Mouse (Mus musculus): ENCODE measurements around the gene Nufip2. TPM values are rescaled to one million over a fixed set of nuclear protein-coding genes. Genes with fewer than 3 reads are reported as not detected.

Gene Nufip2
- polyA plus RNA-seq, 1 experiment, result 17.2 TPM

- H3K27ac ChIP-seq (ENCODE audit: insufficient read depth, low read length), result no peak overlapping the region
- H3K4me1 ChIP-seq (ENCODE audit: control insufficient read depth, insufficient read depth, low read length), result no peaks in the 10 kb centered on the region
- no peak overlapping the region for H3K4me3 ChIP-seq (ENCODE audit: insufficient read depth, low read length)
- TF ChIP-seq CTCF (IDR thresholded peaks at IDR 0.05; ENCODE audit: extremely low read depth, insufficient read depth, low read length) (no peak), POLR2A (IDR thresholded peaks at IDR 0.05; ENCODE audit: extremely low read depth, insufficient read depth, low read length) (no peak)
These were observed 13.2 kb upstream of the Nufip2 start for GRCm38 (mm10) chr11:77672746-77673145.

- Histone ChIP-seq H3K4me1 (ENCODE audit: control insufficient read depth, insufficient read depth, low read length) (no peaks in the 10 kb centered on the region), H3K4me3 (ENCODE audit: insufficient read depth, low read length) (no peak overlapping the region), H3K27ac (ENCODE audit: insufficient read depth, low read length) (no peak overlapping the region)
- TF ChIP-seq POLR2A (IDR thresholded peaks at IDR 0.05; ENCODE audit: extremely low read depth, insufficient read depth, low read length) (no peak), CTCF (IDR thresholded peaks at IDR 0.05; ENCODE audit: extremely low read depth, insufficient read depth, low read length) (no peak)
These were observed 12.4 kb upstream of the Nufip2 start for GRCm38 (mm10) chr11:77673428-77673991.

GRCm38 (mm10) chr11:77680018-77680417, 5.9 kb upstream of the Nufip2 start:
- Histone ChIP-seq H3K4me1 (ENCODE audit: control insufficient read depth, insufficient read depth, low read length) (no peaks in the 10 kb centered on the region), H3K27ac (ENCODE audit: insufficient read depth, low read length) (no peak overlapping the region), H3K4me3 (ENCODE audit: insufficient read depth, low read length) (no peak overlapping the region)
- no peak for TF ChIP-seq CTCF (IDR thresholded peaks at IDR 0.05; ENCODE audit: extremely low read depth, insufficient read depth, low read length)
- no peak for TF ChIP-seq POLR2A (IDR thresholded peaks at IDR 0.05; ENCODE audit: extremely low read depth, insufficient read depth, low read length)

- Histone ChIP-seq H3K4me3 (ENCODE audit: insufficient read depth, low read length) (no peak overlapping the region), H3K4me1 (ENCODE audit: control insufficient read depth, insufficient read depth, low read length) (no peaks in the 10 kb centered on the region), H3K27ac (ENCODE audit: insufficient read depth, low read length) (no peak overlapping the region)
- TF ChIP-seq CTCF (IDR thresholded peaks at IDR 0.05; ENCODE audit: extremely low read depth, insufficient read depth, low read length), result no peak
- TF ChIP-seq POLR2A (IDR thresholded peaks at IDR 0.05; ENCODE audit: extremely low read depth, insufficient read depth, low read length), result no peak
These were observed 1.1 kb upstream of the Nufip2 start for GRCm38 (mm10) chr11:77684896-77685295.

GRCm38 (mm10) chr11:77686346-77686840, 438 bp downstream of the Nufip2 start:
- peak overlapping the region; percentile 98 for H3K27ac ChIP-seq (ENCODE audit: insufficient read depth, low read length)
- no peaks in the 10 kb centered on the region for H3K4me1 ChIP-seq (ENCODE audit: control insufficient read depth, insufficient read depth, low read length)
- TF ChIP-seq POLR2A (IDR thresholded peaks at IDR 0.05; ENCODE audit: extremely low read depth, insufficient read depth, low read length) (no peak), CTCF (IDR thresholded peaks at IDR 0.05; ENCODE audit: extremely low read depth, insufficient read depth, low read length) (no peak)
- H3K4me3 ChIP-seq (ENCODE audit: insufficient read depth, low read length), result peak overlapping the region; percentile 62

- Histone ChIP-seq H3K27ac (ENCODE audit: insufficient read depth, low read length) (peak overlapping the region; percentile 98), H3K4me3 (ENCODE audit: insufficient read depth, low read length) (peak overlapping the region; percentile 62), H3K4me1 (ENCODE audit: control insufficient read depth, insufficient read depth, low read length) (no peaks in the 10 kb centered on the region)
- no peak for TF ChIP-seq POLR2A (IDR thresholded peaks at IDR 0.05; ENCODE audit: extremely low read depth, insufficient read depth, low read length)
- TF ChIP-seq CTCF (IDR thresholded peaks at IDR 0.05; ENCODE audit: extremely low read depth, insufficient read depth, low read length), result no peak
These were observed 1.0 kb downstream of the Nufip2 start for GRCm38 (mm10) chr11:77686841-77687540.

GRCm38 (mm10) chr11:77687541-77688131, 1.7 kb downstream of the Nufip2 start:
- TF ChIP-seq POLR2A (IDR thresholded peaks at IDR 0.05; ENCODE audit: extremely low read depth, insufficient read depth, low read length), result no peak
- TF ChIP-seq CTCF (IDR thresholded peaks at IDR 0.05; ENCODE audit: extremely low read depth, insufficient read depth, low read length), result no peak
- no peaks in the 10 kb centered on the region for H3K4me1 ChIP-seq (ENCODE audit: control insufficient read depth, insufficient read depth, low read length)
- H3K4me3 ChIP-seq (ENCODE audit: insufficient read depth, low read length), result peak overlapping the region; percentile 62
- H3K27ac ChIP-seq (ENCODE audit: insufficient read depth, low read length), result peak overlapping the region; percentile 95; the same call in 1 of the 2 replicates

GRCm38 (mm10) chr11:77693026-77693425, 7.1 kb downstream of the Nufip2 start:
- H3K27ac ChIP-seq (ENCODE audit: insufficient read depth, low read length), result no peak overlapping the region
- TF ChIP-seq CTCF (IDR thresholded peaks at IDR 0.05; ENCODE audit: extremely low read depth, insufficient read depth, low read length) (no peak), POLR2A (IDR thresholded peaks at IDR 0.05; ENCODE audit: extremely low read depth, insufficient read depth, low read length) (no peak)
- H3K4me1 ChIP-seq (ENCODE audit: control insufficient read depth, insufficient read depth, low read length), result peaks cover 3% of the 10 kb centered on the region; the same call in 1 of the 2 replicates
- no peak overlapping the region for H3K4me3 ChIP-seq (ENCODE audit: insufficient read depth, low read length)

- no peak overlapping the region for H3K4me3 ChIP-seq (ENCODE audit: insufficient read depth, low read length)
- H3K27ac ChIP-seq (ENCODE audit: insufficient read depth, low read length), result no peak overlapping the region
- H3K4me1 ChIP-seq (ENCODE audit: control insufficient read depth, insufficient read depth, low read length), result peaks cover 3% of the 10 kb centered on the region; the same call in 1 of the 2 replicates
- TF ChIP-seq POLR2A (IDR thresholded peaks at IDR 0.05; ENCODE audit: extremely low read depth, insufficient read depth, low read length) (no peak), CTCF (IDR thresholded peaks at IDR 0.05; ENCODE audit: extremely low read depth, insufficient read depth, low read length) (no peak)
These were observed 11.3 kb downstream of the Nufip2 start for GRCm38 (mm10) chr11:77697232-77697631.
